Mouse (Mus musculus): ENCODE data around the gene Gm43191.

DNA sequence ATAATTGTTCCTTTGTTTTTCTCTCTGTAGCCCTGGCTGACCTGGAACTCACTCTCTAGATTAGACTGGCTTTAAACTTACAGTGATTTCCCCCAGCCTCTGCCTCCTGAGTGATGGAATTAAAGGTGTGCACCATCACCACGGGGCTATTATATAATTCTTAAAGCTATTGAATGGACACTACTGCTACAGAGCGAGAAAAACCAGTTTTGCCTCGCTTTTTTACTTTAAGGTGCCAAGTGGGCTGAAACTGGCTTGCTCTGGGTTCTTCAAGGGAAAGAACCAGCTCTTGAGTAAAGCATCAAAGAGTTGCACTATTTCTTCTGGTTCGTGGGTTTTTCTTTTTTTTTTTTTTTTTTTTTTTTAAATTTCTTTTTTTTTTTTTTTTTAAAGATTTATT, 41.9 kb upstream of the Gm43191 start:
- TF ChIP-seq POLR2A (IDR thresholded peaks at IDR 0.05; ENCODE audit: low read depth, low read length), result no peak
- no peak for TF ChIP-seq CTCF (conservative IDR thresholded peaks at IDR 0.05; ENCODE audit: insufficient read depth, insufficient read length, low read depth, low read length)
